Mouse (Mus musculus) kidney, adult 8-10 months (tissue): ENCODE measurements around the gene Clmp.

ENCODE experiments used
- DNase-seq, 2 experiments: peaks; one replicate each; pipeline ENCODE4 v3.0.0; 2022

Gene Clmp

DNA sequence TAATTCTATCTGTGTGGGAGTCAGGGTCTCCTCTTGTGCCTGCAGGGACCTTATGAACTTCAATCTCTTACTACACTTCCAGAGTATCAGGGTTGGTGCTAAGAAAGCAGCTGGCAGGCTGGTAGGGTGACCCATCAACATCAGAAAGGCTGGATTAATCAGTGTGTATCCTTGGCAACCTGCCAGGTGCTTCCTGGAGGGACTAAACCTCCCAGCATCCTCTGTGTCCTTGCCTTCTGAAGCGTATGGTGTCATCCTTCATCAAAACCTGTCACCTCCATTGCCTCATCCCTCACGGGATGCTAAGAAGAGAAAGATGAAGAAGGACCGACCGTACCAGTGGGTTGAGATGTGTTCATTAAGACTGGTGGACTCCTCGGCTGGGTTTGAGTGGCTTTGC lies 8.0 kb downstream of the Clmp start:
- peak in 1 of 2 experiments; percentile 26 for DNase-seq

DNA sequence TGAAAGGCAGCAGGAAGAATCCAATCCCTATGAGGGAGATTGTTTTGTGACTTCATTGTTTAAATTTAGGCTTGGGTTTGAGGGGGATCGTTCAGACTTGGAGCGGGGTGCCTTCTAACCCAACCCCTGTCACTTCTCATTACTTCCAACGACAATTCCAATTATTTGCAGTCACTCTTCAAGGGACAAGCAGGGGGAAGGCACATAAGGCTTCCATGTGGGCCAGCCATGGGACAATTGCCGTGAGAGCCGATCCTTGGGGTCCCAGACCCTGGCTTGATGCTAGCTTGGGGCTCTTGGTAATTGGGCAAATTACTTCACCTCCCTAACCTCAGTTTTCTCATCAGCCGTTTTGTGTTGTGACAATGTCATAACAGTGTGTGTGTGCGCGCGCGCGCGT lies 8.5 kb downstream of the Clmp start:
- DNase-seq, result no peak

DNA sequence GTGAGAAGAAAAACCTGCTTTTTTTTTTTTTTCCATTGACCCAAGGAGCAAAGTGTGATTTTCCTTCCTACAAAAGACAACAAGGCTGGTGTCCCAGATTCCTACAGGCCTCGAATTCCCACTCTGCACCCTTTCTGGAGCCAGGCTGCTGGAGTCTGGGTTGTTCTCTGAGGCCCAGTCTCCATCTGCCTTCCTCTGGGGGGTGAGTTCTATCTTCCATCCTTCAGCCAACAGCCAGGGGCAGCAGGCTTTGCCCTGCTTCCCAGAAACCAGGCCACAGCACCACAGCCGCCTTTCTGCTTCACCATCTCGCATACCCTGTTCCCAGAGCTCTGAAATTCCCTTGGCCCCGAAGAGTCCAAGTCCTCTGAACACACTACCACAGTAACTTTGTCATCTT lies 10.3 kb downstream of the Clmp start:
- DNase-seq, result no peak

DNA sequence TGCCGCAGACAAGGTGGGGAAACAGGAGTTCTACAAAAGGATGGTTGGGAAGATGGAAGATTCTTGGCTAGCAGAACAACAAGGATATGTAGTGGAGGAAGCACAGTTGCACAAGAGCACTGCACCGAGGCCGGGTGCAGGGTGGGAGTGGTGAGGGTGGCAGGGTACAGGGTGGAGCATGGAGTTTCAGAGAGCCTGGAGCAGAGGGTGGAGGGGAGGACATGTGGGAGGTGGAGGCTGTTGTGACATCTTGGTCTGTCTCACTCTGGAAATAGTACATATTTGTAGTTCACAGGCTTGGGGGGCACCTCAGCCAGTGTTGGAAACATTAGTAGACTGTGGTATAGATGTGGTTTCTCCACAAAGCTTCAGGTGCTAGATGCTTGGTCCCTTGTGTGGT lies 13.4 kb downstream of the Clmp start:
- DNase-seq, result no peak

DNA sequence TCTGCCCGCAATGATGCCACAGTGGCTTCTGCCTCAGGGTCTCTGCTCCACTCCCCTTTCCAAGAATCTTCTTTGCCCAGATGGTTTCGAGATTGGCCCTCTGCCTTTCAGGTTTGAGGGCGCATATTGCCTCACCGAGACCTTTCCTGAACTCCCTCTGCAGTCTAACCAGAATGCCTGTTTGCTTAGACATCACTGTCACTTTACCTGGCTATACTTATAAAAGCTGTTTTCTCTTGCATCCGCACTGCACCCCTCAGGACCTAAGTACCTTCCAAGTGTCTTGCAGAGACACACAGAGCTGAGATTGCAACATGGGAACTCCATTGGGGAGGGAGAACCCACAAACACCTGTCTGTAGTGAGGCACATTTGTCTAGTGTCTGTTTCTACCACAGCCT lies 14.5 kb downstream of the Clmp start:
- no peak for DNase-seq

DNA sequence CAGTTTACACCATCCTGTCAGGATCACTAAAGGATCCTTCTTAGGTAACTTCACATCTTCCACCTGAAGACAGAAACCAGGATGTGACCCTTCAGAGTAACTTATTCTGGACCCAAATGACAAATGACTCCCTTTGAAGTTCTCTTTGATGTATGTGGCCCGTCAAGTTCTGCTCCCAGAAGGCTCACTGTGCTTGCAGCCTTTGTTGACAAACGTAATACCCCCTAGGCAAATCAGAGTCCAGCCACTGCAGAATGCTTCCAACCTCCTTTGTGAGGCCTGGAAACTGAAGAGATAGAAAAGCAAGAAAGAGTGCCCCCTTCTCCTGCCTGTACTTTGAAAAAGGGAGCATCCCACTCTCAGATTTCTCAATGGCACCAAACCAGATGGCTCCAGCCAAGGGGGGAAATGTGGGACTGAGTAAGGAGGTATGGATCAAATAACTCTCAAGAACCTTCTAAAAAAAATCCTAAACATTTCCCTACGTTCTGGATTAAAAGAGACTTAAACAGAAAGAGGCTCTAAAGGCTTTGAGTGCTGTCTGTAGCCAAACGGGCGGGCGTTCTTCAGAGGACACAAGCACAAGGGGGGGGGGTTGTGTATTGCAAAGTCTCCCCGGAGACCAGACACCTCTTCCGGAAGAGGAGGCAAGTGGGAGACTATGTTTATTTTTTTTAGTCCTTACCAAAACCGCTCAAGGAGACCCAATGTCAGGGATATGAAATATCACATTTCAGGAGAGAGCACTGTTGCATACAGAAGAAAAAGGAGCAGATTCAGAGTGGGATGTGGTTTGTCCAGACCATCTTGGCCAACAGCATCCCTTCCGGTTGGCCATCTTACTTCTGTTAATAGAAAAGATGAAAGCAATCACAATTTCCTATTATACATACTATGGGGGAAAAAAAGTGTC lies 18.9 kb downstream of the Clmp start:
- no peak for DNase-seq

DNA sequence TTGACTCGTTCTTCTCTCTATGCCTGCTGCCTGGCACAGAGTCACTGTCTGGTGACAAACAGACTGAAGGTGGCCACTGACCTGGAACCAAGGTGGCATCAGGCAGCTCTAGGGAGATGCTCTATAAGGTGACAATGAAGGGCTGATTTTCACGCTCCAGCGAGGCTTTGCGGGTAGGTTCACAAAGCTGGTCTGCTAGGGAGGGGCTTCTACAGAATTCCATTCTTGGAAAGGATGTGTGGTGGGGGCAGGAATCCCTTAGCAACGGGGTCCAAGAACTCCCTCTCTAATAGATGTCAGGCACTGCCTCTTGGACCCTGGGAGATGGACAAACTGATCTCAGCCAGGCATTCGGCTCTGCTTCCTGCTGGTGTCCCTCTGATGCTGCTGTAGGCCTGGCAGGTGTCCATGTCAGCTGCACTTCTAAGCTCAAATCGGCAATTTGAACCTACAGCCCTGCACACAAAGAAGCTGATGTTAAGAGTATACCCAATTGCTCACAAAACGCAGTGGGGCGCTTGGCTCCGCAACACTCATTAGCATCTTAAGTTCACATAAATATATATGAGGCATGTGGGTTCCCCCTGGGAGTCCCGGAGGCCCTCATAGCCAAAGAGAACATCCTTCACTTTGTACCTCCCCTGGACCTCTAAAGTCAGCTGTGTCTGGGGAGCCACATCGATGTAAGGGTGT lies 22.8 kb downstream of the Clmp start:
- DNase-seq, result no peak

DNA sequence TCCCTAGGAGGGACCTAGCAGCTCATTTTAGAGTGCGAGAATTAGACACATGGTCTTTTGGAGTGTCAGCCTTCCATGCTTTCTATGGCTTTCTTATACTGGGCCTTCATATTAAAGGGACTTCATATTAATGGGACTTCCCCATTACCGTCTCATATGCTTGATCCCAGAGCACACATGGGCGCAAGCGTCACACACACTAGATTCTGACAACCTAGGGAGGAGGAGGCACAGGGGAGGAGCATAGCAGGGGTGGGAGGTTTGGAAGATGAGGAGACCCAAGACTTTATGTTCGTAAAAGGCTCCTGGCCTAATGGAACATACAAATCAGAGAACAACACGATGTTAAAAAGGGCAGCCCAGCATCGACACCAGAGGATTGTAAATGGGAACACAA lies 23.4 kb downstream of the Clmp start:
- DNase-seq, result no peak

DNA sequence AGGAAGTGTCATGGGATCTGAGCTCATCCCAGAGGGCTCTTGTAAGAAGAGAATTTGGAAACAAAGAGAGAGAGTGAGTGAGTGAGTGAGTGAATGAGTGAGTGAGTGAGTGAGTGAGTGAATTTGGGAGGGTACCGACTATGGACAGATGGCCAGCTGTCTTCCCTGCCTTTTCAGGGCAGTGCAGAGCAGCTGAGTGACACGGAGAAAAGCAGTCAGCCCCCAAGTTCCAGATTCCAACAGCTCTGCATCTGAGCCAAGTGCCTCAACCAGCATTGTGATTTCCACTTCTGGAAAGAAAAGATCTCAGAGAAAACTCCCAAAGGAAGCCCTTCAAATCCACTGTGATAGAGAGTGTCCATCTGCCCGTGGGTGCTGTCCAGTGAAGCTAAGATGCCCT lies 23.8 kb downstream of the Clmp start:
- DNase-seq, result no peak

DNA sequence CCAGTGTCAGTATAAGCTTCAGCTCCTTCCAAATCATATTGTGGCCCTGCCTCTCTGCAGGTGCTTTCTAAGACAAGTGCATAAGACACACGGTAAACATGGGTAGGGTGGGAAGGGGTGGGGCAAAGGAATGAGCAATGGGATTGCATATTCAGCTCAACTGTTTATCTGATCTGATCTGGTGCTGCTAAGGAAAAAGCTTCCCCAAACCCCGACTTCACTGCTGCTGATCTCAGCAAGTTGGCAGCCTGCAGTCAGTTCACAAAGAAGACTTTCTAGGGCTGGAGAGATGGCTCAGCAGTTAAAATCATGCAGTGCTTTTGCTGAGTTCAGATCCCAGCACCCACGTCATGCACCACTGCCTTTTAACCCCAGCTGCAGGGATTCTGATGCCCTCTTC lies 24.2 kb downstream of the Clmp start:
- DNase-seq, result no peak

DNA sequence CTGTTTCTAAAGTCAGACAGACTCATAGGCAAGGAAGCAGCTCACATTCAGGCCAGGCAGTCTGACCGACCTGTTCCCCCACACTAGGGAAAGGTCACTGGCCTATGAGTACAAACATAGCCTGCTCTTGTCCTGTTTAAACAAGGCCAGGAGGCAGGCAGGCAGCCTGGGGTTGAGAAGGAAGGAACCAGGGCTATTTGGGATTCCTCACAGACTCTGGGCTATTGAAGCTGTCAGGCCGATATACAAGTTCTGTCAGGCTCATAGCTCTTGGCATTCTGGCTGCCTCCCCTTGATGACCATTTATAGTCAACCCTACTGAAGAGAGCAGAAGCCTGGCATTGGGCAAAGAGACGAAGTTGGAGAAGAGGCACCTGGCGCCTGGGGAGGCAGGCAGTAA lies 25.9 kb downstream of the Clmp start:
- no peak for DNase-seq

DNA sequence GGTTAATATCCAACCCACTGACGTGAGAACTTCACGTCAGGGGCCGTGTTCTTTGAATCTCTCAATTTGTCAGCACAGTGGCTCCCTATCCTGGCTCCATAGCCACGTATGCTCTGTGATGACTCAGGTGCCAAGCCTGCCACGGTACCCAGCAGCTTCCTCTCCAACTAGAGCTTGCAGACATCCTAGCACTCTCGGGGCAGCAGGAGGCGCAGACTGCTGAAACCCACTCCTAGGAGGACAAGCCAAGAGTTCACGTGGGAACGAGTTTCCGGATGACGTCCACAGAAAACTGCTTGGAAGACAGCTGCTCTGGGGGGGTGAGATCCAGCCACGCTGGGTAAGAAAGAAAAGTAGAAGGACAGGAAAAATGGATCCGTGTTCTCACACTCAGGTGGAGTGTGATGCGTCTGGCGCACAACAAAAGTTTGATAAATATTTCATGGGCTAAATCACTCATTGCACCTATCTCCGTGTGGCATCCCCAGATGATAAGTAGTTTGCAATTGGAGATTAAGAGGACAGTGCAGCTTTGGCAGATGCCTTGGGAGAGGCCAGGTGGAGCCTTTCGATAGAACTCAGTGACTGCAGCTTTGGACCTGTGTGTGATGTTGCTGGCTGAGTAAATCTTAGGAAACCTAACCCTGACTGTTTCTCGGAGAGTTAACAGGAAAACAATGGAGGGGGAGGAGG lies 31.6 kb downstream of the Clmp start:
- DNase-seq, result peak; percentile 17 to 23

DNA sequence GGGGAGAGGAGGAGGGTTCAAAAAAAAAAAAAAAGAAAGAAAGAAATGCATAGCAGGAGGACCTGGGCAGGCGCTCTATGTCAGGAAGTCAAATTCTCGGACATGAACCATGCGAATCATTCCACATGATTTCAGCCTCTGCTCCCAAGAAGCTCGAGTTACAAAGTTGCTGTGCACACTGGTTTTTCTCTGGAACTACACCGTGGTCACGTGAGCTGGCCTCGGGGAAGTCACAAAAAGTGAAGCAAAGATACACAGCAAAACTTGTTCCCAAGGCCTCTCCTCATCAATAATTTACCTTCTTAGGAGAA lies 32.1 kb downstream of the Clmp start:
- peak in 1 of 2 experiments; percentile 11 for DNase-seq

DNA sequence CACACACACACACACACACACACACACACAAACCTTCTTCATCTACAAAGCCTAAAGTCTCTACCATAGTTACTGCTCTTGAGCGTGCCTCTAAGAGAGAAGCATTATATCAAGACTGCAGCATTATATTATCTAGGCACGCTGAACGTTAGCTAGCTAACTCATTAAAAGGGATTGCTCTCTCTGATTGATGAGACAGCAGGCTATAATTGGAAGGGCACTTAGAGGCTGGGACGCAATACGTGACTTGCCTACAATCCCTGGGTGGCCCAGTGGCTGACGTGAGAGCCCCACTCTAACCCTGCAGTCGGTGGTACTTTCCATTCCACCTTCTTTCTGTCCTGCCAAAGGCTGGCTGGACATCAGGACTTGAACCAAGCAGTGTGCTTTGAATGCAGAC lies 35.1 kb downstream of the Clmp start:
- no peak for DNase-seq

DNA sequence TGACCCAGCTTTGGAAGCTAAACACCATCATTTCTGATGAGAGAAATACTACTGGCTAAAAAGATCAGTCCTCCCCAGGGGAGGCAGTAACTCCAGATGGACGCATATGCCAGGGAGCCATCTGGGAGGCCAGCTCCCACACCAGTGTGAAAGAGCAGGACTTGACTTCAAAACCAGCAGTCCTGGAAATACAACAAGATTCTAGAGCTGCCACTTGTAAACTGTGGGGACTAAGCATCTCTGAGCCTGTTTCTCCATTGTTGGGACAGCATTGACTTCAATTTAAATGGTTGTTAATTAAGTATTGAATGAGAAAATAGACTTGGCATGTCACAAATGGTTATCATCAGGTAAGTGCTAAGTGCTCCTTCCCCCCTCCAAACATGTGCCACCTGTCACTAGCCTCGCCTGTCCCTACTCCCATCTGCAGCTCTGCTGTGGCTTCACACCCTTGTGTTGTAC lies 37.6 kb downstream of the Clmp start:
- DNase-seq, result no peak

DNA sequence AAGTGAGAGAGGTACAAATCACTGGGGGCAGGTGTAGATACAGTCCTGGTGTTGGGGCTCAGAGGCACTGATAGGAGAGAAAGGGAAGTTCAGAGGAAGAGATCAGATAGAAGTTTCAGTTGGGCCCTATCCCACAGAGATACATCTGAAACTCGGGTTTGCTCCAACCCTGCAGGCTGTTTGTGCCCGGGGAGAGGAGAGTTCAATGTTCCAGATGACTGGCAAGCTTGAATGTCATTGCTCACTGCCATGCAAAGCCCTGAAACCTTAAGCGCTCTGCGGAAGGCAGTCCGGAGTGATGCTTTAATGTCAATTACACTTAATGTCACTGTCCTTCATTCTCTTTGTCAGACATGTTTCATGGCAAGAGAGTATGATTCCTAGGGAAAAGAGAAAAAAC lies 39.2 kb downstream of the Clmp start:
- DNase-seq, result no peak

DNA sequence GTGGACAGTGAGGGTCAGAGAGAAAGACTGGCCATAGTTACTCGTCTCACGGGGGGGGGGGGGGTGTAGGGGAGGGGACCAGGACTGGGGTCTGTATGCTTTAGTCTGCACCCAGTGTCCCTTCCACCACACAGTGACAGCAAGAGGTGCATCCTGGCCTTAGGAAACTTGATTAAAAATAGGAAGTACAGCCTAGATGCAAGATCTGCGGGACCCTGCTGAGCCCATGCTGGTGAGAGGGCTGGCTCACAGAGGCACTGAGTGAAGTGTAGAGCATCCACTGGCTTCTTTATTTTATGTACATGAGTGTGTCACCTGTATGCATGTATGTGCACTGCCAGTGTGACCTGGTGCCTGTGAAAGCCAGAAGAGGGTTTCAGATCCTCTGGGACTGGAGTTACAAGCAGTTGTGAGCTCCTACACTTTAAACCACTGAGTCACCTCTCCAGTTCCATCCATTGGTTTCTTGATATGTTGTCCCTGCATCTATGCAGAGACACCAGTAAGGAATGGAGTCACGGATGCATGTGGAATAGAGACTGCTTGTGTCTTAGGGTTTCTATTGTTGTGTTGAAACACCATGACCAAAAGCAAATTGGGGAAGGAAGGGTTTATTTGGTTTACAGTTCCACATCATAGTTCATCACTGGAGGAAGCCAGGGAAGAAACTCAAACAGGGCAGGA lies 41.5 kb downstream of the Clmp start:
- no peak for DNase-seq

DNA sequence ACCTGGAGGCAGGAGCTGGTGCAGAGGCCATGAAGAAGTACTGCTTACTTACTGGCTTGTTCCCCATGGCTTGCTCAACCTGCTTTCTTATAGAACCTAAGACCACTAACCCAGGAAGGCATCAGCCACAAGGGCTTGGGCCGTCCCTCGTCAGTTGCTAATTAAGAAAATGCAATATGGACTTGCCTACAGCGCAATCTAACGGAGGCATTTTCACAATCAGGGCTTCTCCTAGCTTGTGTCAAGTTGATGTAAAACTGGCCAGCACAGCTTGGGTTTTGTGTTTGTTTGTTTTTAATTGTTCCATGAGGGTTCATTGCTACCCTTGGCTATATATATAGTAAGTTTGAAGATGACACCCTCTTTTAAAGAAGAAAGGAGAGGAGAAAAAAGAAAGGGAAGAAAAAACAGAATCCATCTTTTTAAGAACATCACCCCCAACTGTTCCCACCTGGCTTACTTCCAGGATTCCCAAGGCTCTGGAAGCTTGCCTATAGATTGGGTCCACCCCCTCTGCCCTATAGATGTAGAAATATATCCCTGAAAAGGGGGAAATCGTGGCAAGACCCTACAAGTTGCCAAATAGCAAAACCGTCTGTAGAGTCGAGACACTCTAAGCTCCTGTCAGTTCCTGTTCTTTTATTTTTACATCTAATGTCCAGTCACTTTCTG lies 42.2 kb downstream of the Clmp start:
- DNase-seq, result no peak

DNA sequence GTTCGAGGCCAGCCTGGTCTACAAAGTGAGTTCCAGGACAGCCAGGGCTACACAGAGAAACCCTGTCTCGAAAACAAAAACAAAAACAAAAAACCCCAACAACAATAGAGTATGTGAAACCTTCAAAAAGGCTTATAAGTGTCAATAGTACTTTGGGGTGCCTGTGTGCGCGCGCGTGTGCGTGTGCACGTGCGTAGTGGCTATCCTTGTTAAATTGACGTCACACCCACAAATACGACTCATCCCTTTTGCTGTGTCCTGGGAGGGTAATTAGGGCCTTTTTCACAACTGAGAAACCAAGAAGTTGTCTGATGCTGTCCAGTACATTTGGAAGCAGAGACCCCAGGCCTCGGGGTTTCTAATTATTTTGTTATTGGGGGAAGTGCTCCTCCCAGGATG lies 44.5 kb downstream of the Clmp start:
- no peak for DNase-seq

DNA sequence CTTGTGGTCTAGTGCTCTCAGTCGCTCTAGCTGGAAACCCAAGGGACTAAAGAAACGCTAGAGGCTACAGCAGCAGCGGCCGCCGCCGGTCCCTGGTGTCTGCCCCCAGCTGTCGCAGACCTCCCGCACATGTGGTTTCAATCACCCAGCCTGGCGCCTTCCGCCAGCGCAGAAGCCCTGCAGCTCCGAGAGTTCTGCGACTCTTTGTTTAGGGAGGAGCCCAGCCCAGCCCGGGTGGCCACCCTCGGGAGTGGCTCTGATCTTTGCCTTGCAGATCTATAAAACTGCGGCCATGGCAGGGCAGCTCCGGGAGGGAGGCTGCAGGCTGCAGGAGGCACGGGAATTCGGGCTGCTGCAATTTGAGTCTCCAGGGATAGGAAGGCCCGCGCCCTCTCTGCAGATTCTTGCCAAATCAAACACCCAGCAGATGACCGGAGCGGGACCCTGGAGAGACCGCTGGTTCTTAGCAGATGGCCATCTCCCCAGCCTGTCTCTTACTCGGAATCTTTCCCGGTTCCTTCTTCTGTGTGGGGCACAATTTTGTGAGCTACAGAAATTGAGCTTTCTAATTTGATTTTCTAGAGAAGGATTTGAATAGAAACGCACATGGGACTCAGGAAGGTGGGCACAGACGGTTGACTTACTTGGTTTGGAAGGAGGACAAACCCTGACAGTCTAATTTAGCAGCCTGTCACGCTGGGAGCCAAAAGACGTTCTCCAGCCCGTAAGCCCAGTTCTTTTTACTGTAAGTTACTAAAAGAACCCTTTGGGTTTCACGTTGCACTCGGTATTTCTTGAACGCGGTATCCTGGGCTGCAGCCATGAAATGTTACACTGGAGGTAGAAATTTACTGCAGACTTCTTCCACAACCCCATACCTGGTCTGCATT lies 45.2 kb downstream of the Clmp start:
- peak; percentile 47 to 64 for DNase-seq

DNA sequence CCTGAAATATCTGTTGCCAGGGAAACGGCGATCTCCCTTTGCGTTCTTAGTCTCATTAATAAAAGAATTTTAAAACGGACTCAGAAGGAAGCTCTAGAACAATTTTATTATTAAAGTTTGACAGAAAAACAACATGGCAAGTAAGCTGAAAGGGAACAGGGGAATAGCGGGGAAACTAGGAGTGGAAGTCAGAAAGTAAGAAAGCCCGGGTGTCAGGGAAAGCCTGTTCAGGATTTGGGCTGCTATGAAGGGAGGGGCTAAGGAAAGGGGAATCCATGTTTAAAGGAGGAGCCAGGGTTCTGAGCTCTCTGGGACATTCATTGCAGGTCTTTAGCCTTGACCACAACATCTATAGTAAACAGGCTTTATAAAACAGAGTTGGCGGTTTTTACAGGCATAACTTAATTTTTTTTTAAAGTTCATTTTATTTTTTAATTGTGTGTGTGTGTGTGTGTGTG lies 45.9 kb downstream of the Clmp start:
- no peak for DNase-seq

DNA sequence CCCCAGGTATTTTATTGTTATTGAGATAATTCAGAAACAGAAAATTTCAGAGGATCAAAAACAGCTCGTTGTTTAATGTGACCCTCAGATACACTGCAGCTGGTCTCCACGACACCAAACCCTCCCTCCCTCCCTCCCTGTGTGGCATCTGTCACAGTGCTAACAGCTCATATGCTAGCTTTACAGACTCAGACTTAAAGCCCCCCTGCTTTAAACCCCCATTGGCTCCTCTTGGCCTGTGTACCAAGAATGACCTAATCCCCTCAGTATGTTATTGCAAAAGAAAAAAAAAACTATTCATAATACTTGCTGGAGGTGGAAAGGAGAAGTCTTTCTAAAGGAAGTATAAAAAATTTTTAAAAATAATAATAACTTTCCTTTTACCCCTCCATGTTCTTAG lies 46.5 kb downstream of the Clmp start:
- DNase-seq, result no peak
